Mouse (Mus musculus) intestine, embryonic 15.5 days (tissue): ENCODE results near the gene Lin7a. TPM values are rescaled to one million over a fixed set of nuclear protein-coding genes. Genes with fewer than 3 reads are reported as not detected.
"Not testable (repeated sequence)": the region's sequence is repeated elsewhere in the genome, so short reads cannot be mapped to it uniquely, and the experiment has no call there.

Source experiments
- ATAC-seq: fragments of 200-750 bp; cut with Nextera tagmentation; 2 replicates; pipeline ENCODE4 v1.8.0; 2017; ENCODE audit warnings: moderate TSS enrichment, moderate library complexity
- H3K27ac ChIP-seq: fragments of 300-500 bp; sonication (generic); 2 replicates; pipeline ENCODE4 v1.5.1; 2015; ENCODE audit warnings: mild to moderate bottlenecking, inconsistent platforms
- H3K27me3 ChIP-seq: fragments of 300-500 bp; sonication (generic); replicated peaks from 2 replicates; pipeline ENCODE4 v1.6.1; 2015; ENCODE audit warnings: inconsistent platforms
- H3K36me3 ChIP-seq: fragments of 300-500 bp; sonication (generic); 2 replicates; pipeline ENCODE4 v1.6.1; 2015; ENCODE audit warnings: inconsistent platforms
- H3K4me1 ChIP-seq: fragments of 300-500 bp; sonication (generic); replicated peaks from 2 replicates; pipeline ENCODE4 v1.6.1; 2015; ENCODE audit warnings: inconsistent platforms
- H3K4me2 ChIP-seq: fragments of 300-500 bp; sonication (generic); replicated peaks from 2 replicates; pipeline ENCODE4 v1.6.1; 2015; ENCODE audit warnings: mild to moderate bottlenecking, inconsistent platforms
- H3K4me3 ChIP-seq: fragments of 300-500 bp; sonication (generic); replicated peaks from 2 replicates; pipeline ENCODE4 v1.5.1; 2015; ENCODE audit warnings: inconsistent platforms
- H3K9ac ChIP-seq: fragments of 300-500 bp; sonication (generic); 2 replicates; pipeline ENCODE4 v1.6.1; 2015; ENCODE audit warnings: inconsistent platforms
- H3K9me3 ChIP-seq: fragments of 300-500 bp; sonication (generic); 2 replicates; pipeline ENCODE4 v1.6.1; 2016; ENCODE audit warnings: inconsistent platforms
- WGBS: fragments of 180-500 bp; shearing (Covaris S2); methylation state at CpG from one replicate; pipeline ENCODE4 v1.1.7; 2015; 5-methylcytosine and 5-hydroxymethylcytosine counted together
- polyA plus RNA-seq: library from polyadenylated mRNA; unstranded; fragments of >200 nt; fragmentation: Nextera tagmentation; extraction: Ambion mirVana; gene quantifications from 2 replicates; pipeline ENCODE4 v1.2.1, GENCODE M21; 2015

Gene Lin7a
- polyA plus RNA-seq, 1 experiment from 2014 or later, result 4.5 TPM

DNA sequence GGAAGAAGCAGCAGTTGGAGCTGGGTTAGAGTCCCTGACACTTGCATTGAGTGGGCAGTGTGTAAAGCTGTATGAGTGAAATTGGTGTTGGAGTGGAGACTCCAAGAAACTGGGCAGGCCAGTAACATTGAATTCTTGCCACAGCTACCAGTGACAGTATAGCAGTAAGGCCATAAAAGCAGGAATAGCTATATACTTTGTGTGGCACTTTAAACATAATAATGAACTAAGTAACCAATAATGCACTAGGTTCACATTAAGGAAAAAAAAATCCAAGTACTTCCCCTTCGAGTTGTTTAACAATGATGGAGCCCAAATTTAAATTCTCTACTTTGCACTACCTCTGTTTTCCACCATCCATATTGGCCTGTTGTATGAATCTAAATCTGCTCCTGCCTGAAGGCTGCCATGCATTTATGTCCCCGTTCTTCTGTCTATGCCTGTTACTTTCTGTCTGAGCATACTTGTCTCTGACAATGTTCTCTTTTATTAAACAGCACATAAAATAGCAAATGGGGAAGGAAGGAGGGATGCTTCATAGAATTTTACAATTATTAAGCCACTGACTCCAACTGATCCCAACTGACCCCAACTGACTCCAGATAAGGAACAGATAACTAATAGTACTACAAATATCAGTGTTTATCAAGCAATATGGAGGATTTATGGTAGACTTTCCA, 31.7 kb upstream of the Lin7a start:
- Histone ChIP-seq H3K4me2 (no peak overlapping the region), H3K36me3 (no peaks in the 10 kb centered on the region), H3K9me3 (no peaks in the 10 kb centered on the region), H3K4me3 (no peak overlapping the region), H3K9ac (no peak overlapping the region), H3K27ac (no peak overlapping the region), H3K27me3 (no peaks in the 10 kb centered on the region), H3K4me1 (no peaks in the 10 kb centered on the region)
- WGBS, result 75% methylated on average over 2 of the region's 2 CpGs
- ATAC-seq, result no peak

GRCm38 (mm10) chr10:107240446-107240845, 31.0 kb upstream of the Lin7a start:
- Histone ChIP-seq H3K4me2 (no peak overlapping the region), H3K4me1 (no peaks in the 10 kb centered on the region), H3K36me3 (no peaks in the 10 kb centered on the region), H3K27me3 (no peaks in the 10 kb centered on the region), H3K9ac (no peak overlapping the region), H3K27ac (no peak overlapping the region), H3K9me3 (no peaks in the 10 kb centered on the region), H3K4me3 (no peak overlapping the region)
- WGBS, result 83% methylated on average over 1 of the region's 1 CpGs
- ATAC-seq, result no peak

DNA sequence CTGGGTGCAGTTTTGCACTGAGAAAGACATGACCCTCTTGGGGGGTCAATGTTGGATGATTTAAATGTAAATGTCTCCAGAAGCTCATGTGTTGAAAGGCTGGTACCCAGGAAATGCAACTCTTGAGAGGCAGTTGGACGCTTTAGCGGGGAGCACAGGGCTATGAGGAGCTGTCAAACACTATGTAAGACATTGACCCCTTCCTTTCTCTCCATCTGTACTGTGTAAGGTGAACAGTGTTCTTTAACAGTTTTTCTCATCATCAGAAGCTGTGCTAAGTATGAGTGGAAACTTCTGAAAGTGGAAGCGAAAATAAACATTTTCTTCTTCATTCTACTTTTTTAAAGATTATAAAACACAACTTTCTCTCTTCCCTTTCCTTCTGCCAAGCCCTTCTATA, 30.5 kb upstream of the Lin7a start:
- no peak for ATAC-seq
- Histone ChIP-seq H3K4me2 (no peak overlapping the region), H3K36me3 (no peaks in the 10 kb centered on the region), H3K27ac (no peak overlapping the region), H3K9ac (no peak overlapping the region), H3K4me3 (no peak overlapping the region), H3K9me3 (no peaks in the 10 kb centered on the region), H3K27me3 (no peaks in the 10 kb centered on the region), H3K4me1 (no peaks in the 10 kb centered on the region)
- 94% methylated on average over 3 of the region's 3 CpGs for WGBS

DNA sequence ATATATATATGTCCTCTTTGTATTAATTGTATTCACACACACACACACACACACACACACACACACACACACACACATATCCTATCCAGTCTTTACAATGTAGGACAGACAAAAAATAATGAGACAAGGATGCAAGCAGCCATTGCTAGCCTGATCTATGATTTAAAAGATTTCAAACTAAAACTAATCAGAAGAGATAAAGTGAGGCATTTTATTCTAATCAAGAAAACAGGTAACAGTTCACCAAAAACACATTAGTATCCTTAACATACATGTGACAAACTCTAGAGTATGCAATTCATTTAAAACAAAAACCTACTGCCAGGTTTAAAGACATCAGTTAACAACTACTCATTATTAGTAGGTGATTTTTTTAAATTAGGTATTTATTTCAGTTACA, 30.1 kb upstream of the Lin7a start:
- Histone ChIP-seq H3K36me3 (no peaks in the 10 kb centered on the region), H3K9me3 (no peaks in the 10 kb centered on the region), H3K27me3 (no peaks in the 10 kb centered on the region), H3K4me2 (no peak overlapping the region), H3K4me3 (no peak overlapping the region), H3K9ac (no peak overlapping the region), H3K4me1 (no peaks in the 10 kb centered on the region), H3K27ac (no peak overlapping the region)
- ATAC-seq, result no peak

- not testable (repeated sequence) for H3K9me3 ChIP-seq, H3K4me1 ChIP-seq, H3K9ac ChIP-seq, H3K27me3 ChIP-seq, H3K4me3 ChIP-seq, H3K27ac ChIP-seq, H3K36me3 ChIP-seq, H3K4me2 ChIP-seq, ATAC-seq
- 89% methylated on average over 1 of the region's 1 CpGs for WGBS
These were observed 29.5 kb upstream of the Lin7a start for GRCm38 (mm10) chr10:107241999-107242398.

DNA sequence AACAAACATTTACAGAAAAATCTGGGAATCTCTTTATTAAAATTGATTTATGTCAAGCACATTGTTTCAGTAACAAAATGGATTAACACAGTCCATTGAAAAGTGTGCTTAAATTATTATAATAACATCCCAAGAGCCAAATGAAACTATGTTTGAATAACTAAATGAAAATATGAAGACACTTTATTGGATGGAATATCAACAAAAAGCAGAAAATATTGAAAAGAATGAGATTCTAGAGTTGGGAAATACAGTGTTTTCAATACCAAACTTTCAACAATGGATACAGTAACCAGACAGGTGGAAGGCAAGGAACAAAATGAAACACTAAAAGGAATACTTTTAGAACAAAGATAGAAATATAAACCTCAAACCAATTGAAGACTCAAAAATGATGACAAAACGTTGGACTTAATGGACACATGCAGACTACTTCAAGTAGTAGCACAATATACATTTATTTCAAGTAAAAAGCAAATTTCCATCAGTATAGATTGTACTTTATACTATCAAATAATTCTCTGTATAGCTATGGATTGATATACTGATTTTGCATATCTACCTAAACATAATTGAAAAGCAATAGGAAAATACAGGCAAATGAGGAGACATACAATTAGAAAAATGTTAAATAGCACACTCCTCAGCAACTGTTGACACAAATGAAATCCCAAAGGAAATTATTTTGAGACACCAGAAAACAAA, 28.6 kb upstream of the Lin7a start:
- H3K27ac ChIP-seq, result no peak overlapping the region
- H3K4me2 ChIP-seq, result no peak overlapping the region
- H3K4me1 ChIP-seq, result no peaks in the 10 kb centered on the region
- H3K9me3 ChIP-seq, result no peaks in the 10 kb centered on the region
- ATAC-seq, result no peak
- no peak overlapping the region for H3K4me3 ChIP-seq
- no peak overlapping the region for H3K9ac ChIP-seq
- no peaks in the 10 kb centered on the region for H3K27me3 ChIP-seq
- WGBS, result 73% methylated on average over 1 of the region's 1 CpGs
- no peaks in the 10 kb centered on the region for H3K36me3 ChIP-seq

- no peak for ATAC-seq
These were observed 27.3 kb upstream of the Lin7a start for GRCm38 (mm10) chr10:107244211-107244610.

DNA sequence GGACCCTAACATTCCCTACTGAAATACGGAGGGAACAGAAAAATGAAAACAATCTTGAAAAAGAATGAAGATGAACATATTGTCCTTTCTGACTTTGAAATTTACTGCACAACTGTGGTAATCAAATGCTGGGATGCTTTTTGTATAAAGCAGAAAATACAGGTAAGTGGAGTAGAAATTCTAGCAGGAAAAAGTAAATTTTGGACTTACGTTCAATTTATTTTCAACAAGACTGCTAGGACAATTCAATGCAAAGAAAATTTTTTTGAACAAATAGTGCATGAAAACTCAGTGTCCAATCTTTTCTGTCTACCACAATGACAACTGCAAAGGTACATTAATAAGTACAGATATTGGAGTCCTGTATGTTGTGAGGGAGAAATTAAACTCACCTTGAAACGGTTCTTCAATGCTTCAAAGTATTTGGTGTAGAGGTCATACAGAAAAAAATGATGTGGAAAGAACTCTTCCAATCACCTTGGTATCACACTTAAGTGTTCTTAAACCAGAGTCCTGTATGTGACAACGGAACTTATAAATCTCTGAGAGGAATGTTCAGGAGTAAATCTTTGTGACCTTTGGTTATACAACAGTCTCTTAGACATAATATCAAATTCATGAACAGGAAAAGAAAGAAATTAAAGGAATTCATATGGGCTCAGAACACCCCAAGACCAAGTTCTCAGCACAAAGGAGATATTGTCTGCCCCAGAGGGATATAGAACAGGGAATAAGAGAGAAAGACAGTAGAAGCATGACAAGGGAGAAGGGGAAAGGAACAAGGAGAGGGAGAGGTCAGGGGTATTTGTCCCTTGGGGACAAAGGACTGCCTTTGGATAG, 26.6 kb upstream of the Lin7a start:
- Histone ChIP-seq H3K9ac (no peak overlapping the region), H3K36me3 (no peaks in the 10 kb centered on the region), H3K4me1 (no peaks in the 10 kb centered on the region), H3K4me3 (no peak overlapping the region), H3K4me2 (no peak overlapping the region), H3K27me3 (no peaks in the 10 kb centered on the region), H3K27ac (no peak overlapping the region), H3K9me3 (no peaks in the 10 kb centered on the region)
- no peak for ATAC-seq
- WGBS, result 88% methylated on average over 4 of the region's 4 CpGs

More at GRCm38 (mm10) chr10:107244211-107244610, 27.3 kb upstream of the Lin7a start:
- Histone ChIP-seq H3K4me1 (no peaks in the 10 kb centered on the region), H3K27ac (no peak overlapping the region), H3K4me2 (no peak overlapping the region), H3K4me3 (no peak overlapping the region), H3K9ac (no peak overlapping the region), H3K27me3 (no peaks in the 10 kb centered on the region), H3K36me3 (no peaks in the 10 kb centered on the region), H3K9me3 (no peaks in the 10 kb centered on the region)
- 91% methylated on average over 2 of the region's 2 CpGs for WGBS

DNA sequence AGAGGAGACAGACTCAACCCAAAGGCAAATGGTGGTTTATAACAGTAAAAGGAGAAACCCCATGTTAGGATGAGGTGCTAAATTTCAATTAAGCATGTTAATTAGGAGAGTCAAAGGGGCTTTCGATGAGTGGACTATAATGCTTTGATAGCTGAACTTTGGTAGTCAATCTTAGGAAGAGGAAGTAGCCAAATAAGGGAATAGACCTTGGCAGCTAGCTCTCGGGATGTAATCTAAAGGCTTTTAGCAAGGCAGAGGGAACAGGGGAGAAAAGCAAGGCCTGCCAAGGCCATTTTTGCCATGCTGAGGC, 26.0 kb upstream of the Lin7a start:
- Histone ChIP-seq H3K27ac (no peak overlapping the region), H3K27me3 (no peaks in the 10 kb centered on the region), H3K9ac (no peak overlapping the region), H3K9me3 (no peaks in the 10 kb centered on the region), H3K4me1 (no peaks in the 10 kb centered on the region), H3K4me2 (no peak overlapping the region), H3K36me3 (no peaks in the 10 kb centered on the region), H3K4me3 (no peak overlapping the region)
- ATAC-seq, result no peak
- 56% methylated on average over 2 of the region's 2 CpGs for WGBS

GRCm38 (mm10) chr10:107245961-107246460, 25.5 kb upstream of the Lin7a start:
- Histone ChIP-seq H3K9me3 (no peaks in the 10 kb centered on the region), H3K36me3 (no peaks in the 10 kb centered on the region), H3K27me3 (no peaks in the 10 kb centered on the region), H3K4me2 (no peak overlapping the region), H3K4me3 (no peak overlapping the region), H3K27ac (no peak overlapping the region), H3K9ac (no peak overlapping the region), H3K4me1 (no peaks in the 10 kb centered on the region)
- no peak for ATAC-seq
- 85% methylated on average over 2 of the region's 2 CpGs for WGBS

GRCm38 (mm10) chr10:107247001-107247670, 24.4 kb upstream of the Lin7a start:
- 76% methylated on average over 6 of the region's 6 CpGs for WGBS
- Histone ChIP-seq H3K4me1 (no peaks in the 10 kb centered on the region), H3K9ac (no peak overlapping the region), H3K4me2 (no peak overlapping the region), H3K27ac (no peak overlapping the region), H3K27me3 (no peaks in the 10 kb centered on the region), H3K4me3 (no peak overlapping the region), H3K36me3 (no peaks in the 10 kb centered on the region), H3K9me3 (no peaks in the 10 kb centered on the region)
- ATAC-seq, result no peak

DNA sequence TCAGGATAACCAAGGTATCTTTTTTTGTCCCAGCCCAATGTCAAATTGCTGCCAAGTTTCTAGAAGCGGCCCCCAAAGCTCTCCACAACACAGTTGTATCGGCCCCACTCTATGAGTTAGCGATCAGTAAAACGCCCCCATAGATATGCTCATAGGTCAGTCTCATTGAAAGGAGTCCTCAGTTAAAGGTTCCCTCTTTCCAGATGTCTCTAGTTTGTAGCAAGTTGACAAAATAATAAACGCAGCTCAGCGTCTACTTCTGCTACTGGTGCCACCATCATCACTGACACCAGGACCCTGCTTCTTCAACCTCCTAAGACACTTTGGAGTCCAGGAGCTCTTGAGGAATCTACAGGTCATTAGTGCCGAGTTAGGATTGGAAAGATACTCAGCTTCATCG, 23.0 kb upstream of the Lin7a start:
- H3K4me2 ChIP-seq, result no peak overlapping the region
- H3K27ac ChIP-seq, result no peak overlapping the region
- H3K36me3 ChIP-seq, result no peaks in the 10 kb centered on the region
- H3K4me3 ChIP-seq, result no peak overlapping the region
- H3K9me3 ChIP-seq, result no peaks in the 10 kb centered on the region
- no peak overlapping the region for H3K9ac ChIP-seq
- 89% methylated on average over 8 of the region's 8 CpGs for WGBS
- H3K27me3 ChIP-seq, result no peaks in the 10 kb centered on the region
- H3K4me1 ChIP-seq, result no peaks in the 10 kb centered on the region
- no peak for ATAC-seq
